Mouse (Mus musculus) limb, embryonic 14.5 days (tissue): Measurements from ENCODE around the gene Slc25a43. TPM values are rescaled to one million over a fixed set of nuclear protein-coding genes. Genes with fewer than 3 reads are reported as not detected.

ENCODE experiments used
- ATAC-seq: fragments of 200-750 bp; cut with Nextera tagmentation; 2 replicates; pipeline ENCODE4 v1.8.0; 2017; ENCODE audit warnings: low read depth, moderate number of reproducible peaks, moderate TSS enrichment; ENCODE audit not compliant: low FRiP score
- DNase-seq: peaks from one replicate; pipeline ENCODE4 v3.0.0-alpha.2; 2015; ENCODE audit warnings: low spot score
- H3K27ac ChIP-seq: fragments of 300-500 bp; sonication (generic); replicated peaks from 2 replicates; pipeline ENCODE4 v1.5.1; 2014; ENCODE audit warnings: low read depth, mild to moderate bottlenecking, low read length, moderate library complexity, mixed read lengths
- H3K27me3 ChIP-seq: fragments of 300-500 bp; sonication (generic); 2 replicates; pipeline ENCODE4 v1.6.1; 2014; ENCODE audit warnings: low read length, mixed read lengths; ENCODE audit not compliant: control insufficient read depth, insufficient read depth
- H3K36me3 ChIP-seq: fragments of 300-500 bp; sonication (generic); 2 replicates; pipeline ENCODE4 v1.6.1; 2014; ENCODE audit warnings: mild to moderate bottlenecking, low read length, moderate library complexity, mixed read lengths; ENCODE audit not compliant: control insufficient read depth, insufficient read depth
- H3K4me1 ChIP-seq: fragments of 300-500 bp; sonication (generic); 2 replicates; pipeline ENCODE4 v1.6.1; 2014; ENCODE audit warnings: antibody characterized with exemption, low read length, mixed read lengths; ENCODE audit not compliant: control insufficient read depth, insufficient read depth
- H3K4me2 ChIP-seq: fragments of 300-500 bp; sonication (generic); replicated peaks from 2 replicates; pipeline ENCODE4 v1.6.1; 2014; ENCODE audit warnings: low read depth, mild to moderate bottlenecking, low read length, moderate library complexity; ENCODE audit not compliant: severe bottlenecking
- H3K4me3 ChIP-seq: fragments of 300-500 bp; sonication (generic); replicated peaks from 2 replicates; pipeline ENCODE4 v1.5.1; 2014; ENCODE audit warnings: low read length
- H3K9ac ChIP-seq: fragments of 300-500 bp; sonication (generic); 2 replicates; pipeline ENCODE4 v1.6.1; 2014; ENCODE audit warnings: mild to moderate bottlenecking, low read depth, low read length, moderate library complexity; ENCODE audit not compliant: severe bottlenecking
- H3K9me3 ChIP-seq: fragments of 300-500 bp; sonication (generic); 2 replicates; pipeline ENCODE4 v1.6.1; 2016; ENCODE audit warnings: low read length; ENCODE audit not compliant: control insufficient read depth
- POLR2A ChIP-seq: fragments of 200-500 bp; IDR thresholded peaks from 2 replicates; pipeline ENCODE4 v1.8.0; 2012; ENCODE audit warnings: inconsistent platforms, mild to moderate bottlenecking, moderate library complexity, borderline replicate concordance; ENCODE audit not compliant: insufficient read depth, insufficient read length; ENCODE audit errors: extremely low read depth
- WGBS: fragments of 180-500 bp; shearing (Covaris S2); extraction: QIAGEN DNeasy Blood & Tissue Kit; methylation state at CpG from one replicate; pipeline ENCODE4 v1.1.7; 2014; 5-methylcytosine and 5-hydroxymethylcytosine counted together
- polyA plus RNA-seq, 2 experiments: library from polyadenylated mRNA; depleted of rRNA in 1 of 2; stranded (reverse) in 1 of 2; unstranded in 1 of 2; fragments of >200 nt; fragmentation: Nextera tagmentation in 1 of 2; extraction: Ambion mirVana in 1 of 2; gene quantifications; 2 replicates each; pipeline versions ENCODE4 v1.2.1 to v1.2.3; 2012 to 2014

Slc25a43 gene
- polyA plus RNA-seq, 2 experiments = 1.8 to 2.3 TPM

- DNase-seq (no peak), ATAC-seq (no peak)
- no peaks in the 10 kb centered on the region for H3K9me3 ChIP-seq
- H3K36me3 ChIP-seq = no peaks in the 10 kb centered on the region
- no peak overlapping the region for H3K9ac ChIP-seq
- H3K4me3 ChIP-seq = peak overlapping the region; percentile 39
- 63% methylated on average over 6 of the region's 6 CpGs for WGBS
- peak overlapping the region; percentile 55; the same call in 1 of the 2 replicates for H3K27ac ChIP-seq
- H3K4me1 ChIP-seq = no peaks in the 10 kb centered on the region
- no peaks in the 10 kb centered on the region for H3K27me3 ChIP-seq
- peak overlapping the region; percentile 49; the same call in 1 of the 2 replicates for H3K4me2 ChIP-seq
- no peak for TF ChIP-seq POLR2A
Observed at GRCm38 (mm10) chrX:36808318-36808683, 64.8 kb downstream of the Slc25a43 start.

- Histone ChIP-seq H3K4me1 (no peaks in the 10 kb centered on the region), H3K27ac (no peak overlapping the region), H3K4me3 (no peak overlapping the region), H3K4me2 (no peak overlapping the region), H3K36me3 (no peaks in the 10 kb centered on the region), H3K9ac (no peak overlapping the region), H3K27me3 (no peaks in the 10 kb centered on the region), H3K9me3 (no peaks in the 10 kb centered on the region)
- DNase-seq (no peak), ATAC-seq (no peak)
- WGBS = 53% methylated on average over 5 of the region's 5 CpGs
- no peak for TF ChIP-seq POLR2A
Observed at GRCm38 (mm10) chrX:36811377-36811776, 67.9 kb downstream of the Slc25a43 start.

- H3K4me3 ChIP-seq = no peak overlapping the region
- H3K9ac ChIP-seq = no peak overlapping the region
- H3K4me2 ChIP-seq = no peak overlapping the region
- TF ChIP-seq POLR2A = no peak
- WGBS = 63% methylated on average over 8 of the region's 8 CpGs
- no peaks in the 10 kb centered on the region for H3K9me3 ChIP-seq
- ATAC-seq = no peak
- no peaks in the 10 kb centered on the region for H3K4me1 ChIP-seq
- H3K27ac ChIP-seq = no peak overlapping the region
- DNase-seq = no peak
- no peaks in the 10 kb centered on the region for H3K27me3 ChIP-seq
- no peaks in the 10 kb centered on the region for H3K36me3 ChIP-seq
Observed at GRCm38 (mm10) chrX:36814161-36814836, 70.8 kb downstream of the Slc25a43 start.

- Histone ChIP-seq H3K9me3 (no peaks in the 10 kb centered on the region), H3K4me2 (no peak overlapping the region), H3K9ac (no peak overlapping the region), H3K27me3 (no peaks in the 10 kb centered on the region), H3K4me1 (no peaks in the 10 kb centered on the region), H3K27ac (no peak overlapping the region), H3K4me3 (no peak overlapping the region), H3K36me3 (no peaks in the 10 kb centered on the region)
- 83% methylated on average over 4 of the region's 4 CpGs for WGBS
- no peak for TF ChIP-seq POLR2A
- ATAC-seq (no peak), DNase-seq (no peak)
Observed at GRCm38 (mm10) chrX:36815022-36815421, 71.6 kb downstream of the Slc25a43 start.

- no peaks in the 10 kb centered on the region for H3K4me1 ChIP-seq
- no peak for TF ChIP-seq POLR2A
- 81% methylated on average over 4 of the region's 4 CpGs for WGBS
- H3K27me3 ChIP-seq = no peaks in the 10 kb centered on the region
- DNase-seq (no peak), ATAC-seq (no peak)
- no peak overlapping the region for H3K4me2 ChIP-seq
- H3K4me3 ChIP-seq = no peak overlapping the region
- H3K9ac ChIP-seq = no peak overlapping the region
- no peaks in the 10 kb centered on the region for H3K9me3 ChIP-seq
- H3K27ac ChIP-seq = no peak overlapping the region
- H3K36me3 ChIP-seq = no peaks in the 10 kb centered on the region
Observed at GRCm38 (mm10) chrX:36815439-36815838, 72.0 kb downstream of the Slc25a43 start.
